Mouse (Mus musculus) CH12.LX (cell line): ENCODE measurements at regions not wholly inside any gene's neighbourhood (a gene's known extent, or its start where the extent isn't known, plus 50 kb on each side); places are given as distances from the start of the nearest gene placed in this dataset.

Source experiments
- DNase-seq: peaks from one replicate; pipeline ENCODE4 v3.0.0-alpha.2; 2013; ENCODE audit errors: extremely low read depth
- H3K27ac ChIP-seq: 2 replicates; pipeline ENCODE4 v1.5.1; 2012; ENCODE audit warnings: low read depth, mild to moderate bottlenecking, control low read depth, moderate library complexity; ENCODE audit not compliant: insufficient read depth
- H3K27me3 ChIP-seq: replicated peaks from 2 replicates; pipeline ENCODE3; 2012; ENCODE audit warnings: inconsistent platforms
- H3K36me3 ChIP-seq, 2 experiments: replicated peaks in 1 of 2; 2 replicates each; pipeline versions ENCODE3 to v1.6.1; 2012; ENCODE audit warnings: inconsistent platforms in 1 of 2, low read length in 1 of 2, mild to moderate bottlenecking in 1 of 2, mixed read lengths in 1 of 2, moderate library complexity in 1 of 2; ENCODE audit not compliant: control insufficient read depth in 1 of 2, insufficient read depth in 1 of 2
- H3K4me1 ChIP-seq, 2 experiments: 2 replicates each; pipeline ENCODE4 v1.6.1; 2012; ENCODE audit warnings: inconsistent platforms in 1 of 2, moderate library complexity in 1 of 2; ENCODE audit not compliant: insufficient read depth in 2 of 2, control insufficient read depth in 1 of 2
- H3K4me2 ChIP-seq: 2 replicates; pipeline ENCODE4 v1.6.1; 2012; ENCODE audit warnings: low read depth, mild to moderate bottlenecking, control low read depth; ENCODE audit not compliant: poor library complexity, insufficient read depth, severe bottlenecking
- H3K4me3 ChIP-seq, 3 experiments: fragments of 150-350 bp in 1 of 3; sonication (generic) in 1 of 3; replicated peaks in 1 of 3; 2 replicates each; pipeline versions ENCODE3 to v1.5.1; 2011 to 2012; ENCODE audit warnings: low read depth in 2 of 3, low read length in 2 of 3, mild to moderate bottlenecking in 2 of 3, moderate library complexity in 2 of 3, control low read depth in 1 of 3, improper control_type of control experiment in 1 of 3, inconsistent platforms in 1 of 3, mixed read lengths in 1 of 3; ENCODE audit not compliant: poor library complexity in 1 of 3
- H3K79me2 ChIP-seq: replicated peaks from 2 replicates; pipeline ENCODE4 v1.6.1; 2012; ENCODE audit warnings: mild to moderate bottlenecking, moderate library complexity; ENCODE audit not compliant: control insufficient read depth, poor library complexity, insufficient read depth, severe bottlenecking; ENCODE audit errors: extremely low read depth
- H3K9ac ChIP-seq: 2 replicates; pipeline ENCODE4 v1.6.1; 2012; ENCODE audit warnings: low read depth, mild to moderate bottlenecking, control low read depth, moderate library complexity; ENCODE audit not compliant: insufficient read depth
- H3K9me3 ChIP-seq: replicated peaks from 2 replicates; pipeline ENCODE3; 2012; ENCODE audit warnings: low read length, inconsistent platforms, mixed read lengths
- BHLHE40 ChIP-seq: IDR thresholded peaks from 2 replicates; pipeline ENCODE4 v1.6.1; 2011; ENCODE audit warnings: mild to moderate bottlenecking, low read depth, low read length, improper control_type of control experiment
- CHD1 ChIP-seq: IDR thresholded peaks from 2 replicates; pipeline ENCODE4 v1.6.1; 2012; ENCODE audit warnings: low read depth, low read length, improper control_type of control experiment, inconsistent platforms
- E2F4 ChIP-seq: IDR thresholded peaks from 2 replicates; pipeline ENCODE4 v1.6.1; 2011; ENCODE audit warnings: low read depth, low read length, improper control_type of control experiment; ENCODE audit not compliant: insufficient replicate concordance
- ELF1 ChIP-seq: IDR thresholded peaks from 2 replicates; pipeline ENCODE4 v1.6.1; 2014; ENCODE audit warnings: low read depth, mild to moderate bottlenecking, inconsistent platforms, low read length, improper control_type of control experiment
- EP300 ChIP-seq: IDR thresholded peaks from 2 replicates; pipeline ENCODE4 v1.6.1; 2011; ENCODE audit warnings: low read length, improper control_type of control experiment
- GABPA ChIP-seq: IDR thresholded peaks from 2 replicates; pipeline ENCODE4 v1.6.1; 2012; ENCODE audit warnings: low read depth, low read length, improper control_type of control experiment, inconsistent platforms; ENCODE audit not compliant: insufficient replicate concordance
- MAFK ChIP-seq: IDR thresholded peaks from 2 replicates; pipeline ENCODE4 v1.6.1; 2011; ENCODE audit warnings: low read length, improper control_type of control experiment; ENCODE audit not compliant: insufficient replicate concordance
- MAZ ChIP-seq: IDR thresholded peaks from 2 replicates; pipeline ENCODE4 v1.6.1; 2012; ENCODE audit warnings: low read depth, mild to moderate bottlenecking, inconsistent platforms, low read length, improper control_type of control experiment, moderate library complexity
- PAX5 ChIP-seq: IDR thresholded peaks from 2 replicates; pipeline ENCODE4 v1.6.1; 2012; ENCODE audit warnings: low read length, inconsistent platforms, mixed read lengths
- RAD21 ChIP-seq: IDR thresholded peaks from 2 replicates; pipeline ENCODE4 v1.6.1; 2011; ENCODE audit warnings: low read depth, mild to moderate bottlenecking, low read length, improper control_type of control experiment, moderate library complexity
- SMC3 ChIP-seq: IDR thresholded peaks from 2 replicates; pipeline ENCODE4 v1.6.1; 2011; ENCODE audit warnings: low read depth, low read length, improper control_type of control experiment
- TCF12 ChIP-seq: IDR thresholded peaks from 2 replicates; pipeline ENCODE4 v1.6.1; 2014; ENCODE audit warnings: low read depth, mild to moderate bottlenecking, inconsistent platforms, low read length, improper control_type of control experiment
- UBTF ChIP-seq: IDR thresholded peaks from 2 replicates; pipeline ENCODE4 v1.6.1; 2012; ENCODE audit warnings: low read depth, mild to moderate bottlenecking, inconsistent platforms, low read length, improper control_type of control experiment, moderate library complexity
- ZNF384 ChIP-seq: IDR thresholded peaks from 2 replicates; pipeline ENCODE4 v1.6.1; 2012; ENCODE audit warnings: low read depth, low read length, improper control_type of control experiment, inconsistent platforms
- dilution Hi-C: fragments of 300-500 bp; cut with MboI; formaldehyde crosslinking; loops from 2 replicates; pipeline ENCODE4 v1.14.3; 2020; ENCODE audit warnings: low sequenced_read_pairs; ENCODE audit not compliant: extremely low pct_unique_long_range_greater_than_20kb, extremely low pct_ligation_motif_present
- in situ Hi-C: fragments of 300-500 bp; cut with MboI; formaldehyde crosslinking; loops from 3 replicates; pipeline ENCODE4 v1.14.3; 2019; ENCODE audit warnings: low sequenced_read_pairs, low pct_ligation_motif_present, low pct_unique_long_range_greater_than_20kb, mixed read lengths

DNA sequence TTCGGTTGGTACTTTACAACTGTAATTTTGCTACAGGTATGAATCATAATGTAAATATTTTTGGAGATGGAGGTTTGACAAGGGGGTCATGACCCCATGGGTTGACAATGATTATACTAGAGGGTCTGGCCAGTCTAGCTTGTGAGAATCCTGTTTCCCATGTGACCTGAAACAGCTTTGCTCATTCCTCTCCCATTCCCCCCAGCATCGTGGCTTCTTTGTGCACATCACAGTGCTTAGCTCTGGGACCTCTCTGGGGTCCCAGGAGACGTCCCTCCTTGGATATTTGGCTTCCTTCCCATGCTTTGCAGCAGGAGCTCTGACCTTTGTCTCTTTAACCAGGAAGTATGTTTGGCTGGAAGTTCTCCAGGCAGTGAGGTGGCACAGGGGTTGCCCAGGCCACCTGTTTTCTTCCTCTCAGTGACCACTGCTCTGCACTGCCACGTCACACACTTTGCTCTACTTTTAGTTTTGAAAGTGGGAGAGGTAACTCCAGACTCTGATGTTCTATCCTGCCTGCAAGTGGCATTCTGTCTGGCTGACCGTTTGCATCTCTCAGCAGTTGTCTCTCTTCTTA, 77.4 kb upstream of the Tmem45b start:
- H3K27me3 ChIP-seq = peaks cover 2% of the 10 kb centered on the region
- 0 out of 4 replicates have a peak, but pooled peaks cover 0 to 3% of the 10 kb centered on the region in 2 experiments for H3K4me1 ChIP-seq
- TF ChIP-seq GABPA = no peak
- no peak for TF ChIP-seq E2F4
- no peak for TF ChIP-seq CHD1
- no peak for TF ChIP-seq SMC3
- no peak for TF ChIP-seq ZNF384
- no peak for TF ChIP-seq MAFK
- TF ChIP-seq TCF12 = no peak
- no peak for TF ChIP-seq BHLHE40
- TF ChIP-seq RAD21 = no peak
- no peak for TF ChIP-seq UBTF
- TF ChIP-seq ELF1 = no peak
- no peak for TF ChIP-seq MAZ
- H3K79me2 ChIP-seq = no peaks in the 10 kb centered on the region
- dilution Hi-C loops = no loop called here
- in situ Hi-C loops = no loop called here
- DNase-seq = no peak
- no peaks in the 10 kb centered on the region for H3K9me3 ChIP-seq
- H3K4me2 ChIP-seq = no peak overlapping the region
- no peak overlapping the region for H3K27ac ChIP-seq
- no peak overlapping the region for H3K9ac ChIP-seq
- no peaks in the 10 kb centered on the region for H3K36me3 ChIP-seq
- H3K4me3 ChIP-seq = no peak overlapping the region

DNA sequence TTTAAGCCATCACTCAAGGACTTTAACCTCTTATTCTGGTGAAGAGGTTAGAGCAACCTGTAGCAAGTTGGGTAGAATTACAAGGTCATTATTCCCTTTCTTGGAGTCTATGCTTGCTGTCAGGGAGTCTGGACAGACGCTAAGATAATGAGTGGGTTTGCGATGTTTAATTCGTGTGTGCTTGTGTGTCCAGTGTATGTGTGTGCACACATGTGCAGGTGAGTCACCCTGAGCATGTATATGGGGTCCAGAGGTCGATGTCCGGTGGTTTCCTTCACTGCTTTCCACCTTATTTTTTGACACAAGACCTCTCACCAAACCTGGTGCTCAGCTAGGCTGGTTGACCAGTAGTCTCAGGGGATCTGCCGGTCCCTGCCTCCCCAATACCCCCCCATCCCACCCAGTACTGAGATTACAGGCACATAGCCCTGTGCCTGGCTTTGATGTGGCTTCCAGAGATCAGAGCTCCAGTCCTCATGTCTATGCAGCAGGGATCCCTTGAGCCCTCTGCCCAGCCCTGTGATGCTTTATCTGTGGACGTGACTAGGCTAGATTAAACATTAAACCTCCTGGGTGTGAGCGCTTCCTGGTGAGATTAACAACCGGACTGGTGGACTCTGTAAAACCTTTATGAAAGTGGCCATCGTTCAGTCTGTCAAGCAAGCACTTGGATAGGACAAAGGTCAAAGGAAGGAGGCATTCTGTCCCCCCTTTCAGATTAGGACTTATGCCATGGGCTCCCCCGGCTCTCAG, 74.4 kb upstream of the Tmem45b start:
- H3K4me3 ChIP-seq = no peak overlapping the region
- in situ Hi-C loops = no loop called here
- H3K27me3 ChIP-seq = no peaks in the 10 kb centered on the region
- no peak overlapping the region for H3K9ac ChIP-seq
- H3K36me3 ChIP-seq = no peaks in the 10 kb centered on the region
- TF ChIP-seq PAX5 = no peak
- TF ChIP-seq CHD1 = no peak
- TF ChIP-seq SMC3 = no peak
- no peak for TF ChIP-seq MAZ
- TF ChIP-seq EP300 = no peak
- H3K4me1 ChIP-seq = 0 out of 4 replicates have a peak, but pooled peaks cover 0 to 3% of the 10 kb centered on the region in 2 experiments
- H3K79me2 ChIP-seq = no peaks in the 10 kb centered on the region
- no peak overlapping the region for H3K4me2 ChIP-seq
- H3K9me3 ChIP-seq = no peaks in the 10 kb centered on the region
- dilution Hi-C loops = no loop called here
- DNase-seq = no peak
- H3K27ac ChIP-seq = no peak overlapping the region
